Mouse (Mus musculus) c-Kit-positive CD71-positive TER-119-positive erythroid progenitor cells, embryonic 14.5 days (primary cell): ENCODE results near the gene Hnrnpr.

Source experiments
- DNase-seq: peaks from one replicate; pipeline ENCODE4 v3.0.0-alpha.2; 2013; ENCODE audit warnings: low spot score

Hnrnpr gene

DNA sequence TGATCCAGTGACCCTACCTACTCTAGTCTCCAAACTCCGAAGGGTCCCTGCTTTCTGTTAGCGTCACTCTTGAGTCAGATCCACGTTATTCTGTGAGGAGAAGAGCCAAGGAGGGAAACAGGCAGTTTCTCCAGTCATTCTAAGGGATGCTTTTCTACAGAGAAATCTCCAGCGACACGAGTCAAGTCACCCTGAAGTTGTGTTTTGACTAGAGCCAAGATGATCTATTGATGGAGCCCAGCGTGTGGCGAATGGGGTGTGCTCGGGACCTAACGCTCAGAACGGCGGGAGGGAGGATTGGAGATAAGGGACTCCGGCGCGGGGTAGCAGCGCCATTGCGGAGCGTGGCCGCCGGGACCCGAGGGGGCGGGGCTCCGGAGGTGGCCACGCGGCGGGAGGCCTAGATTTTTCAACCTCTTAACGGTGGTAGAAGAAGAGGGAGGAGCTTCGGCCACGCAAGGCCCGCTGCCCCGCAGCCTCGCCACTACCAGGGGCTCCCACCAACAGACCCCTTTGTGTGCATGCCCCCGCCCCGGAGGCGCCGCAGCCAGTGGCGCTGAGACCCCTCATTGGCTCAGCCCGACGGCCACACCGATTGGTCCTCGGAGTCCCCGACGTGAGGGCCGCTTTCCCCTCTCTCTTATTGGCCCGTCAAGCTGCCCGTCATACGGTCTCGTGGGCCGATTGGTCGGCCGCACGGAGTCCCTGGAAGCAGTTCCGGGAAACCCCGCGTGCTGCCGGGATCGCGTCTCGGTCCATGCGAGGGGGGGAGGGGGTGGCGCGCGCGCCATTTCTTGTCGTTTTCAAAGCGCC, at the start of gene Hnrnpr:
Gene Hnrnpr (plus strand): TSS at position 714 of the 813 bp plus-strand sequence.
- peak; percentile 98 for DNase-seq

DNA sequence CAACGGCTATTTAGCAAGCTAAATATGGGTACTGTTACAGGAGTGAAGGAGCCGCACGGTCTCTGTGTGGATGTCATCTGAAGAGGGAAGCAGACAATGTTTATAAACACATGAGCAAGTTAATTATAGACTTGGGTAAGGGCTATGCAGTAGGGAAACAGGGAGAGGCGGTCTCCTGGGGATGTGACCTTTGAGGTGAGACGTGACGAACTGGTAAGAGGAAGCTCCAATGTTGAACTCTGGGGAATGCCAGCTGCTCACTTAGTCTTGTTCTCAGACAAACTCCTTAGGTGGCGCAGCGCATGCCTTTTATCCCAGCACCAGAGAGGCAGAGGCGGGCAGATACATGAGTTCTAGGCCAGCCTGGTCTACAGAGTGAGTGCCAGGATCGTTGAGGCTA, 48.8 kb upstream of the Hnrnpr start:
- DNase-seq = no peak

DNA sequence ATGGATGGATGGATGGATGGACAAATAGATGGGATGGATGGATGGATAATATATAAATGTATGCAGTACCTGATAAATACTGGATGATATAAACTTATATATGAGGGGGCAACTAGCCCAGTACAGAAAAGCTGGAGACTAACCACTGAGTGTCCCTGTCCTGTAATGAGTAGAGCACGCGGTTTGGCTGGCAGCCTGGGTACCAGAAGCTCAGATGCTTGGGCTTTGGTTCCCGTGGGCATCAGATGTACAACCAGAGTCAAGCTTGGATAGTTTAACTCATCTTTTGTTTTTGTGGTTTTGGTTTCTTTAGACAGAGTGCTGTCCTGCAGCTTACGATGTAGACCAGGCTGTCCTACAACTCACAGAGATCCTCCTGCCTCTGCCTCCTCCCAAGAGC, 47.2 kb upstream of the Hnrnpr start:
- DNase-seq = no peak

DNA sequence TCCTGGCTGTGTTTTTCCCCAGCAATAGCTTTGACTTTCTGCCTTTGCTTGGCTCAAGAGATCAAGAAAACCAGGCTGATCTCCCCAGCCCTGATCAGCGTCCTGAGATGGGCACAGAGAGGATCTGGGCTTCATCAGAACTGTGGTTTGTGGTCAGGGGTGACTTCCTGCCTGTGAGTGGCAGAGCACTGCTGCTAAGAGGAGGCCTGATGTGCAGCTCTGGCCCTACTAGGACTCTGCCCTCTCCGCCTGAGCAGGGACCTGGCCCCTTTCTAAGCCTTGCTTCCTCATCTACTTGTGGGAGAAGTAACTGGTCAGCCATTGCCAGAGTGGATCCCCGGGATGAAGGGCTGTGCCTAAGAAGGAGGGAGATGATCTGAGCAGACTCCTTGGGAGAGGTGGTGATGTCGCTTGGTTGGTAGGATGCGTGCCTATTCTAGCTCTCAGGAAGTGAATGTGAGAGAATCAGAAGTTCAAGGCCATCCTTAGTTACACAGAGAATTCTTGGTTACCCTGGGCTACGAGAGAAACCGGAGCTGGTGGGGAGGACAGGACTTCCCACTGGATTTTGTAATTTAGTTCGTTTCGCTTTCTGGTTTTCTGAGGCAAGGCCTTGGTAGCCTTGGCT, 43.9 kb upstream of the Hnrnpr start:
- DNase-seq = no peak

DNA sequence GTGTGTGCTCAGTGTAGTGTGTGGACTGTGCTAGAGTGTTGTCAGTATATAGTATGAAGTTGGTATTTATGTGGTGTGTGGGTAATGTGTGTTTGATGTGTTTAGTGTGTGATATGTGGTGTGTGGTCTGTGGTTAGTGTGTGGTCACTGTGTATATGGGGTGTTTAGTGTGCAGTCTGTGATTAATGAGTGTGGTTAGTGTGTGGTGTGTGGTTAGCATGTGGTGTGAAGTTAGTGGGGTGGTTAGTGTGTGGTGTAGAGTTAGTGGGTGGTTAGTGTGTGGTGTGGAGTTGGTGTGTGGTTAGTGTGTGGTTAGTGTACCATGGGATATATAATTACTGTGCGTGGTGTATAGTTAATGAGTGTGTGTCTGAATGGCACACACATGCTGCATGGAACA, 41.8 kb upstream of the Hnrnpr start:
- DNase-seq = no peak

DNA sequence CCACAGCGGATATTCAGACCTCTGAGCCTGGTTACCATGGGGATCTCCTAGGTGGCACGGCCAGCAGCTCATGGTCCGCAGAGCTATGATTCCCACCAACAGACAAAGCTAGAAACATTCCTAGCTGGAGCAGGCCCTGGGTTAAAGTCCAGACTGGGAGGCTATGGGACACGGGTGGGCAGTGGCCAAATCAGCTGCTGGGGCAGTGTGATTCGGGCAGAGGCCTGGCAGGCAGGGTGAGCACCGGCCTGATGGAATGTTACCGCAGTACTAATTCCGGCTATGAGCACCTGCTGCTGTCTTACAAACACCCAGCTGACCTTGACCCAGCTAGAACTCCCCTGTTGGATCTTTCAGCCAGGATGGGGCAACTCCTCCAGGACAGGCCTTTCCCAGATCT, 40.1 kb upstream of the Hnrnpr start:
- no peak for DNase-seq

DNA sequence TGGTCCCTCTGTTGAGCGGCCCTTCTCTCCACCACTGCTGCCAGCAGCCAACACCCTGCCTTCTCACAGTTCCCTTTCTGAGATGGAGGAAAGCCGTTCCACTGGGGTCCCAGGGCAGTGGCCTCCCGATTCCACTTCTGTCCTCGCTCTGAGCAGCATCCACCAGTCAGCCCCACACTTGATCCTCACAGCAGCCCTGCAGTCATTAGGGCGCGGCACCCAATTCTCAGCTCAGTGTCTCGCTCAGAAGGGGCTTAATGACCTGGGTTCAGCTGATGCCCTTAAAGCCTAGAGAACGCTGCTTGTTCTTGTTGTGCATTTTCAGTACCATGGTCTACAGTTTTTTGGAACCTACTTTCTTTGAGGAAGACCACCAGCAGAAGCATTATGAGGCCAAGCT, 29.6 kb upstream of the Hnrnpr start:
- DNase-seq = no peak

DNA sequence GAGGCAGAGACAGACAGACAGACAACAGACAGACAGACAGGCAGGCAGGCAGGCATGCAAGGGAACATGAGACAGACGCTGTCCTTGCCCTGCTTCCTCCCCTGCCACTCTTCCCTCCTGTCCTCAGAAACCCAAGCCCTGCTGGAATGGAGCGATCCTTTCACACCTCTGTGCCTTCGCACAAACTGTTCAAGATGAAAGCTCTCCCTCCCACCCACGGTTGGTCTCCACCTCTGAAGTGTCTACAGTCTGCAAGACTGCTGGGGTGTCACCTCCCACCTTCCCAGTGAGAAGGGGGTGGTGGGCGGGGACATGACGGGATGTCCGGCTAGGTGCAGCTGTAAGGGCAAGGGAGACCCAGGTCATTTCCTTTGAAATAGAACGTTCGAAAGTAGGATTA, 29.1 kb upstream of the Hnrnpr start:
- DNase-seq = no peak

DNA sequence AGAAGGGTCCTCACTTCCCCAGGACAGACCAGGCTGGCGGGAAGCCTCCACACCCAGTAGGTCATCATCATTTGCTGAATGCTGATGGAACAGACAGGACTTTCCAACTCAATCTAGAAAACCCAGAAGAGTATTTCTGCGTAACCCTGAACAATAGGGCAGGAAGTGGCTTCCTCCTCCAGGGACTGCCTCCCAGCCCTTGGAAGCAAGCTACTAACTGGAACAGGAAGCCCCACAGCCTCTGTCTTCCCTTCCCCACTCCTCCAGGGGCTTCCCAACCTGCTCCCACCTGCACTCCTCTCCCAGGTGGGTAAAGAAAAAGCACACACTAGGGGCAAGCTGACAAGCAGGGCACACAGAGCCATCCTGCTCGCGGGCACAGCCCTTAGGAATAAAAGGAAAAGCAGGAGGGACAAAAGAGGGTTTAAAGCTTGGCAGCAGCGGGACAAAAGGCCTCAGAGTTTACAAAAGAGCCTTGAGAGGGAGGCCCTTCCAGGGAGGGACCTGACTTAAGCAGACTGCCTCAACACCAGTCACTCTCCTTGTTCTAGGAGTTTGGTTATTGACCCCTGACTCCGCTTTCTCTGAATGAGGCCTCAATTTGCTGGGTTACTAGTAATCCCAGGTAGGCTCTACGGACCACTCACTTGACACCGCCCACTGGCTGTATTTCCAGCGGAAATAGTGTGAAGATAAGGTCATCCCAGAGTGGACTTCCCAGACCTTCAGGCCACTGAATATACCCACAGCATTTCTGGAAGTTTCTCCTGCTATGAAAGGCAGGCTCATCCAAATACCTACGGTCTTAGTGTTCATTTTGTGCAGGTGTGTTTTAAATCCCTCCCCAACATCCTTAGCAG, 27.9 kb upstream of the Hnrnpr start:
- DNase-seq = no peak

DNA sequence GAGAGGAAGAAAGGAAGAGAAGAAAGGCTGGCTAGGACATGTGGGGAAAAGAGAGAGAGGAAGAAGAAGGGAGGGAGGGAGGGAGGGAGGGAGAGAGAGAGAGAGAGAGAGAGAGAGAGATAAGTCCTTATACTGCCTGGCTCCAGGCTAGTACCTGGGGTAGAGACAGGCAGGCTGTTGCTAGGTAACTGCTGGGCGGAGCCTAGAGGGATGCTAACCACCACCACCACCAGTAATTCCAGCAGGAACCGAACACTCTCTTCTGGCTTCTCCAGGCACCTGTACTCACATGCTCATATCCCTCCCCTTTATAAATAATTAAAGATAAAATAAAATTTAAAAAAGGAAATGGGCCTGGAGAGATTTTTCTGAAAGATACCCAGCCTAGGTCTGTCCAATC, 27.0 kb upstream of the Hnrnpr start:
- DNase-seq = no peak

DNA sequence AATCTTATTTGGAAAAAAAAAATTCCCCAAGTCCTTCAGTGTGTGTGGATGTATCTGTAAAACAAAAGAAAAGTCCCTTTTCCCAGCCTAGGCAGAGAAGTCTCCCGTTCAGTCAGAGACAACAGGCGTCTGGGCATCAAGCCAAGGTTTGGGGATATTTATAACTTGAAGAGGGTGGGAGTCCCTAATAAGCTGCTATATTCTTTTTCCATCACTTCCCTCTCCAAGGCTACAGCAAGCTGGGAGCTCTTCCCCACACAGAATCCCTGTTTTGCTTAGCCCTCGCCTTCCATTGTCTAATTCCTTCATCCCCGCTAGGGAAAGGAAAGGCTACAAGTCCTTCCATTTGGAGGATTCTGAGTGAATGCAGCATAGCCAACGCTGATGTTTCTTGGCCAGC, 26.3 kb upstream of the Hnrnpr start, which contains the start of gene Zfp46:
Gene Zfp46 (plus strand): TSS at position 229 of the 400 bp plus-strand sequence.
- DNase-seq = no peak

DNA sequence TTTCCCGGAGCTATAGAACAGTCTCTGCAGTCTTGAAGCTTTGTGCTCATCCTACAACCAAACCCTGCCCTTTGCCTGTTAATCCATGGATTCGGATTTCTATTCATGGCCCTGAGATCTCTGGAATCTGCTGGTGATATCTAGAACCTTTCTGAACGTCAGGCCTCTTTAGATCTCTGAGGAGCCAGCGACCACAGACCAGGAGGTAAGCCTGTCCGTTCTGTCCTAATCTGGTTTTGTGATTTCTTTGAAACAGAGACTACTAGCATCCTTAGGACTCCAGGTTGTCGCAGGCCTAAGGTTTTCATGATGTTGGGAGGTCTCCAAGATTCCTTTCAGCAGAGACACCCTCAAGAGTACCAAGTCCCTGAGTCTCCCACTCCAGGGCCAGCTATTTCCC, 25.9 kb upstream of the Hnrnpr start:
- DNase-seq = peak; percentile 13

DNA sequence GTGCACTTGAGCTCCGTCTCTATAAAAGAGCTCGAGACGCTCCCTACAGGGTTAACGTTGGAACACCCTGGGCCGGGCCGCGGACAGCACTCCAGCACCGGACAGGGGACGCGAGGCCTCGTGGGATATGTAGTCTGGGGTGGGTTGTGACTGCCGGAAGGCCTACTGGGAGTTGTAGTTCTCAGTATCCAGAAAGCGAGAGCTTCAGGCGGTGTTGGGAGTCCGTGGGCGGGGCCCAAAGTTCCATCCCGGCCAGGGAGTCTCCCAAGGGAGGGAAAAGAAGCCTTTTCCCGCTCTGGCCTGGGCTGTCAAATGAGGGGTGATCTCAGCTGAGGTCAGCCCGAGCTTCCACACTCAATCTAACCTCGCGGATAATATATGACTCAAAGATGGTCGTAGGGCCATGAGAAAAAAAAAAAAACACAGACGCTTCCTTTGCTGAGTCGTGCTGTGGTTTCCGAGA, 25.4 kb upstream of the Hnrnpr start:
- DNase-seq = peak; percentile 85

DNA sequence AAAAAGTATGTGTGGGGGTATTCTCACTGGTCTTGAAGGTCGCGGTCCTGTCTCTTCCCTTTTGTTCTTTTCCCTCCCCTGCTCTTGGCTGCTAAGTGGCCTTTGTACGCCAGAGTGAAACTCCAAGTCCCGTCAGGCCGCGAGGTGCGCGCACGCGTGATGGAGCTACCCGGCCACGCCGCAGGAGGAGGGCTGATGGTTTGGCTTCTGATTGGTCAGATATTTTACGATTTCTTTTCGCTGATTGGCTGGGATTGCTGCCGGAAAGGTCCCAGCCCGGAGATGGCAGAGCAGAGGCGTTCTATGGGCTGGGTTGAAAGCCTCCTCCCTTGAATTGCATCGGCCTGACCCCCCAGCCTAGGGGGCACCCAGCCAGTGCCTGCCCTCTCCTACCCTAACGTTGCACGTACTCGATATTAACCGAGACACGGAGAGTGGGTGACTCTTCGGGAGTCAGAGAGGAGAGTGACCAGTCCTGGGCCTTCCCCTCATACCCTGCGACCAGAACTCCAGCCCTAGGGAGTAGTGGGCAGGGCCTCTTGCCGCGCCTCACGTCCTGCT, 24.9 kb upstream of the Hnrnpr start:
- DNase-seq = peak; percentile 95

DNA sequence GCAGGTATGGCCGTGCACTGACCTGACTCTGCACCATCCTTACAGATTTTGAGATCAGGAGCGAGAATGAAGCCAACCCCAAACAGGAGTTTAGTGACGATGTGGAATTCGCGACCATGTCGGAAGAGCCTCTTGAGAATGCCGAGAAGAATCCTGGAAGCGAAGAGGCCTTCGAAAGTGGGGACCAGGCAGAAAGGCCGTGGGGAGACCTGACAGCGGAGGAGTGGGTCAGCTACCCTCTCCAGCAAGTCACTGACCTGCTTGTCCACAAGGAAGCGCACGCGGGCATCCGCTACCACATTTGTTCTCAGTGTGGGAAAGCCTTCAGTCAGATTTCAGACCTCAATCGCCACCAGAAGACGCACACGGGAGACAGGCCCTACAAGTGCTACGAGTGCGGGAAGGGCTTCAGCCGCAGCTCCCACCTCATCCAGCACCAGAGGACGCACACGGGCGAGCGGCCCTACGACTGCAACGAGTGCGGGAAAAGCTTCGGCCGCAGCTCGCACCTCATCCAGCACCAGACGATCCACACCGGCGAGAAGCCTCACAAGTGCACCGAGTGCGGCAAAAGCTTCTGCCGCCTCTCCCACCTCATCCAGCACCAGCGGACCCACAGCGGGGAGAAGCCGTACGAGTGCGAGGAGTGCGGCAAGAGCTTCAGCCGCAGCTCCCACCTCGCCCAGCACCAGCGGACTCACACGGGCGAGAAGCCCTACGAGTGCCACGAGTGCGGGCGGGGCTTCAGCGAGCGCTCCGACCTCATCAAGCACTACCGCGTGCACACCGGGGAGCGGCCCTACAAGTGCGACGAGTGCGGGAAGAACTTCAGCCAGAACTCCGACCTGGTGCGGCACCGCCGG, 20.6 kb upstream of the Hnrnpr start:
- no peak for DNase-seq

DNA sequence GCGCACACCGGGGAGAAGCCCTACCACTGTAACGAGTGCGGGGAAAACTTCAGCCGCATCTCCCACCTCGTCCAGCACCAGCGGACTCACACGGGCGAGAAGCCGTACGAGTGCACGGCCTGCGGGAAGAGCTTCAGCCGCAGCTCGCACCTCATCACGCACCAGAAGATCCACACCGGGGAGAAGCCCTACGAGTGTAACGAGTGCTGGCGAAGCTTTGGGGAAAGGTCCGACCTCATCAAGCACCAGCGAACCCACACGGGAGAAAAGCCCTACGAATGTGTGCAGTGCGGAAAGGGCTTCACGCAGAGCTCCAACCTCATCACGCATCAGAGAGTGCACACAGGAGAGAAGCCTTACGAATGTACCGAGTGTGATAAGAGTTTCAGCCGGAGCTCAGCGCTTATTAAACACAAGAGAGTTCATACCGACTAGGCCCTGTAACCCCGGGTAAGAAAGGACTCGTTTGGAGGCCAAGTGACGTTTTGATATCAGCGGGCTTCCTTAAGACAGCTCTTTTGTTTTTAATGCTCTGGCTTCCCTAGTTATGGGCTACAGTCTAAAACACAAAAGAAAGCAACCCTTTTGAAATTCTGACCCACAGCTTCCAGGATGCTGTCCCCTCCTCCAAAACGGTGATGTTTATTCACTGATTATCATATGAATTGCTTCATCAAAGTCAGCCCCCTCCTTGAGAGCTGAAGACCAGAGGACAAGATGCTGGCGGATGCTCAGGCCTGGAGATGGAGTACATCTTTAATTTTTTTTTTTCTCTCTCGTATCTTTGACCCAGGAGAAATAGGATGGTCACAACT, 19.8 kb upstream of the Hnrnpr start:
- DNase-seq = no peak

DNA sequence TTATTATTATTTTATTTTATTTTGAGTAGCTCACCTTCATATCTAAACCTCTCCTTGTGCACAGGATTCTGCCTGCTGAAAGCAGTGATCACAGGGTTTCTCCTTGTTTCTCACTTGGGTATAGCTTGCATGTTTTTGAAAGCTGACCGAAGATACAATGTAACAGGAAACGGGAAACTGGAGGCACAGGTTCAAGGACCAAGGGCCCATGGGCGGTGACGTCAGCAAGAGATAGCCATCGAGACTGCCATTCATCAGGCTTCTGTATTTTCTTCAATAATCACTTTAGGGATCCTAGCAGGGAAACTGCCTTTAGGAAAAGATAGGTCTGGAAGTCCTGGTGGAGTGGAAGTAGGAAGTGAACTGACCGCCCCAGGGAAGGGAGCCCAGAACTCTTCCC, 19.1 kb upstream of the Hnrnpr start:
- no peak for DNase-seq

DNA sequence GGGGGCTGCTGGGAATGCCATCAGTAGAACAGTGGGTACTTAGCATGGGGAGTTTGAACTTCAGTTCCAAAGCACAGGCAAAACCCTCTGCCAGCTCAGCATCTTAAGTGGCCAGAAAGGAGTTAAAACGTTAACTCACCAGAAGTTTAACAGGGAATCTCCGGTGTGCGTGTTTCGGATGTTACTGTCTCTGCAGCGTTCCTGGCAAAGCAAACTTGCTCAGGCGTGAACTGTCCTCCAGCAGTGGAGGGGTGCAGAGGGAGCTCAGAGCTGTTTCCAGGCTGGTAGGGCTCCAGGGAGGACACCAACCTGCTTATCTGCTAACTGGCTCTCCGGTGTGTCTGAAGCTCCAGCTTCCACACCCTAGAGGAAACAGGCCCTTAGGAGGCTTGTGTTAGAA, 14.8 kb upstream of the Hnrnpr start:
- no peak for DNase-seq

DNA sequence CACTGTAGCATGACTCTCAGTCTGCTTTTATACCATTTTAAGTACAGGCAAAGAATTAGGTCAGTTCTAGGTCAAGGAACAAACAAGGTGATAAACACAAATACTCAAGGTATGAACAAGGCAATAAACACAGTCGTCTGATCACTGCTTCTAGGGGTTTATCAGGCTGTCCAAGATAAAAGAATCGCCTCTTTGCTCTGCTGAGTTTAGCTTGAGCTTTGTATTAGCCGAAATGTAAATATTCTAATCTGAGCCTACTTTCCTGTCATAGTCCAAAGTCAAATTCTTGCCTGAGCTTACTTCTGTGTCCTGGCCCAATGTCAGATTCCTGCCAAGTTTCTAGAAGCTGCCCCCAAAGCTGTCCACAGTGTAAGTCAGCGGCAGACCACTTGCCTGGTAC, 8.3 kb upstream of the Hnrnpr start:
- DNase-seq = no peak

DNA sequence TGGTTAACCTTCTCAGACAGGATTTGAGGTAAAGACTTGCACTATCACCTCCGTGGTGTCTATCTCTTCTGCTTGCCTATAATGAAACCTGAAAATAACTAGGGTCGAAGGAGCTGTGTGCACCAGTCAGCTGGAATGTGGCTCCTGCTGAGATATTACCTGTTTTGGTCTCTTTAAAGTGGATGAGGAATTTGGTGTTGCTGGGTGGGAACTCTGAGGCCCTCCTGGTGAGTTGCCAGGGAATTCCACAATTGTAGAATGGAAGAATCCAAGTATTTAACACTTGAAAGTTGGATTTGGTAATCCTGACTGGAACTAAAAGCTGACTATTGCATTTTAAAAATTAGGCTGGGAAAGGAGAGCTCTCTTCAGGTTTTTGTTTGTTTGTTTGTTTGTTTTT, 6.6 kb upstream of the Hnrnpr start:
- no peak for DNase-seq

DNA sequence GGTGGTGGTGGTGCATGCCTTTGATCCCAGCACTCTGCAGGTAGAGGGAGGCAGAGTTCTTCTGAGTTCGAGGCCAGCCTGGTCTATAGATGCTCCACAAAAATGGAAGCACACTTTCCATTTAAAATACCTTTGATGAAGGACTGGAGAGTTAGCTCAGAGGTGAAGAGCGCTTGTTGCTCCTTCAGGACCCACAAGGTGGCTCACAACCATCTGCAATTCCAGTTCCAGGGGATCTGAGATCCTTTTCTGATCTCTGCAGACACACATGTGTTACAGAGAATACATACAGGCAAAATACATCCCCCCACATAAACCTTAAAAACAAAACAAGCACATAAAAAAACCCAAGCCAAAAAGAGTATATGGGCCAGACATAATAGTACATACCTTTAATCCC, 2.4 kb upstream of the Hnrnpr start:
- DNase-seq = no peak
